Comparison of ENCODE assay signal across 14 mouse cellular contexts in genomic region chr17:4867083-4867482, GRCm38 (mm10).
"Had no signal": no experiment of that assay in that cellular context is flagged by ENCODE, and none has a peak within 500 bp of the region (broad histone marks: within the 10 kb centered on the region; RNA-seq: fewer than 3 reads in every experiment).

No protein-coding gene starts in this region.

- H3K4me3 ChIP-seq: lung, embryonic 15.5 days; midbrain, embryonic 10.5 days; midbrain, embryonic 13.5 days; midbrain, embryonic 15.5 days; neural tube, embryonic 12.5 days; stomach, embryonic 15.5 days had no signal

- H3K9ac ChIP-seq: lung, embryonic 15.5 days; midbrain, embryonic 13.5 days; midbrain, embryonic 15.5 days; neural tube, embryonic 12.5 days; stomach, embryonic 15.5 days had no signal

- H3K27me3 ChIP-seq: lung, embryonic 15.5 days; midbrain, embryonic 13.5 days; midbrain, embryonic 15.5 days; neural tube, embryonic 12.5 days; stomach, embryonic 15.5 days had no signal

- DNase-seq: lung, adult 2 months; lung, postnatal 14 days; right cerebral cortex, postnatal 14 days; thymus, adult 2 months; thymus, postnatal 25 days; thymus, postnatal 4 days had no signal

- H3K27ac ChIP-seq: macrophage; midbrain, embryonic 10.5 days; neural tube, embryonic 12.5 days had no signal

- ATAC-seq: lung, postnatal 0 days had no signal

- H3K9me3 ChIP-seq: lung, embryonic 15.5 days; midbrain, embryonic 10.5 days; midbrain, embryonic 13.5 days; midbrain, embryonic 15.5 days; neural tube, embryonic 12.5 days; stomach, embryonic 15.5 days had no signal

- H3K36me3 ChIP-seq: lung, embryonic 15.5 days; midbrain, embryonic 10.5 days; midbrain, embryonic 13.5 days; midbrain, embryonic 15.5 days; neural tube, embryonic 12.5 days; stomach, embryonic 15.5 days had no signal
